Mouse (Mus musculus) heart, postnatal 0 days (tissue): ENCODE results near the gene Skida1.

Source experiments
- CTCF ChIP-seq: IDR thresholded peaks from 2 replicates; pipeline ENCODE4 v1.5.1; 2016; ENCODE audit warnings: antibody characterized with exemption, control low read depth, low read depth
- EP300 ChIP-seq: IDR thresholded peaks from 2 replicates; pipeline ENCODE4 v1.6.1; 2016; ENCODE audit warnings: antibody characterized with exemption, low read depth

GRCm38 (mm10) chr2:18038895-18039371, 9.9 kb downstream of the Skida1 start:
- TF ChIP-seq CTCF (no peak), EP300 (no peak)
